Mouse (Mus musculus) lung, postnatal 0 days (tissue): ENCODE measurements around the gene Dnajc12. TPM values are rescaled to one million over a fixed set of nuclear protein-coding genes. Genes with fewer than 3 reads are reported as not detected.
A peak's percentile ranks its signal among the peaks of the same experiment; 100 is the strongest.
"Not testable (repeated sequence)": the region's sequence is repeated elsewhere in the genome, so short reads cannot be mapped to it uniquely, and the experiment has no call there.

ENCODE experiments used
- ATAC-seq: fragments of 200-750 bp; cut with Nextera tagmentation; 2 replicates; pipeline ENCODE4 v1.8.0; 2017; ENCODE audit warnings: moderate library complexity
- DNase-seq: peaks from one replicate; pipeline ENCODE4 v3.0.0-alpha.2; 2016; ENCODE audit warnings: low spot score
- H3K27ac ChIP-seq: fragments of 300-500 bp; sonication (generic); 2 replicates; pipeline ENCODE4 v1.5.1; 2014; ENCODE audit warnings: antibody characterized with exemption, mild to moderate bottlenecking, low read length, mixed read lengths
- H3K27me3 ChIP-seq: fragments of 300-500 bp; sonication (generic); replicated peaks from 2 replicates; pipeline ENCODE4 v1.6.1; 2014; ENCODE audit warnings: low read length, mixed read lengths; ENCODE audit not compliant: insufficient read depth
- H3K36me3 ChIP-seq: fragments of 300-500 bp; sonication (generic); 2 replicates; pipeline ENCODE4 v1.6.1; 2014; ENCODE audit warnings: low read length, mixed read lengths; ENCODE audit not compliant: insufficient read depth
- H3K4me1 ChIP-seq: fragments of 300-500 bp; sonication (generic); 2 replicates; pipeline ENCODE4 v1.6.1; 2014; ENCODE audit warnings: antibody characterized with exemption, low read depth, low read length, mixed read lengths; ENCODE audit not compliant: insufficient read depth
- H3K4me2 ChIP-seq: fragments of 300-500 bp; sonication (generic); replicated peaks from 2 replicates; pipeline ENCODE4 v1.6.1; 2014; ENCODE audit warnings: low read depth, mild to moderate bottlenecking, low read length, moderate library complexity, mixed read lengths
- H3K4me3 ChIP-seq: fragments of 300-500 bp; sonication (generic); 2 replicates; pipeline ENCODE4 v1.5.1; 2014; ENCODE audit warnings: low read depth, low read length
- H3K9ac ChIP-seq: fragments of 300-500 bp; sonication (generic); replicated peaks from 2 replicates; pipeline ENCODE4 v1.6.1; 2014; ENCODE audit warnings: low read depth, mild to moderate bottlenecking
- H3K9me3 ChIP-seq: fragments of 300-500 bp; sonication (generic); 2 replicates; pipeline ENCODE4 v1.6.1; 2016; ENCODE audit warnings: low read length, mixed read lengths
- CTCF ChIP-seq: IDR thresholded peaks from 2 replicates; pipeline ENCODE4 v1.5.1; 2016; ENCODE audit warnings: antibody characterized with exemption, mild to moderate bottlenecking
- EP300 ChIP-seq: IDR thresholded peaks from 2 replicates; pipeline ENCODE4 v1.6.1; 2016; ENCODE audit warnings: antibody characterized with exemption, mild to moderate bottlenecking, control low read depth
- WGBS: fragments of 180-500 bp; shearing (Covaris S2); extraction: QIAGEN DNeasy Blood & Tissue Kit; methylation state at CpG from one replicate; pipeline ENCODE4 v1.1.7; 2014; 5-methylcytosine and 5-hydroxymethylcytosine counted together
- polyA plus RNA-seq: library from polyadenylated mRNA; unstranded; fragments of >200 nt; fragmentation: Nextera tagmentation; extraction: Ambion mirVana; gene quantifications from 2 replicates; pipeline ENCODE4 v1.2.1, GENCODE M21; 2015

Gene Dnajc12
- polyA plus RNA-seq, 1 experiment from 2014 or later = 18.4 TPM

DNA sequence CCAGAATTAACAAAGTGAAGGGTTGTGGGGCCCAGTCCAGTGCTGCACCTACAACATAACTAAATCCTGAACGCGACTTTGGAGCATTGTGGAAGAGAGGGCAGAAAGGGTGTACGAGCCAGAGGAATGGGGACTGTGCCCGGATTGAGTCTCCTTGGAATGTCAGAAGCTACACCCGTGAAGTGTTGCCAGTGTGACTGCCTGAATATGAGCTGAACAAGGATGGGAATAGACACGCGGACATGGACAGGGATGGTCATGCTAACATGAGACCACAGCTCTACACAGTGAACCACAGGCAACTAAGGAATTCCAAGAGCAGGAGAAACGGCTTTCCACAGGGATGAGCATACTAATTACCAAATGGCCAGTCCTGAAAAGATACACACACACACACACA is 49.9 kb downstream of the Dnajc12 start:
- WGBS = 87% methylated on average over 8 of the region's 8 CpGs

DNA sequence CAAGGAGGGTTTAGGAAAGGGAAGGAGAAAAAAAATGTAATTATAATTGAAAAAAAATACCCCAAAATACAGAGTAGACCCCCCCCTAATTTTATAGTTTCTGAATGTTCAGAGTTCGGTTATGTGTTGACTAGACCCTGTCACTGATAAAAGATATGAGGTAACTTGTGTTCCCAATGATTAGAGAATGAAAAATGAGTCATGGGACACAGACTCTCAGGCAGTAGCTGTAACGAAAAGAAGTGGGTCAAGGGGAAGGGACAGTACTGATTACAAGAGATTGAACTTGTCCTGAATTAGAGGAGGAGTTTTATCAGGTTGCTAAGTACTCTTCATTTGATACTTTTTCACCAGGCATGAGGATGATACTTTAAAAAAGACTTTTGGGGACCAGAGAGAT is 50.6 kb downstream of the Dnajc12 start:
- DNase-seq = no peak
- Histone ChIP-seq H3K36me3 (no peaks in the 10 kb centered on the region), H3K9me3 (no peaks in the 10 kb centered on the region), H3K4me1 (no peaks in the 10 kb centered on the region; the same call in 1 of the 2 replicates), H3K27me3 (no peaks in the 10 kb centered on the region), H3K9ac (no peak overlapping the region), H3K27ac (no peak overlapping the region), H3K4me2 (no peak overlapping the region), H3K4me3 (no peak overlapping the region)
- TF ChIP-seq CTCF = no peak
- TF ChIP-seq EP300 = no peak
- 46% methylated on average over 2 of the region's 2 CpGs for WGBS
- no peak for ATAC-seq

More for the DNA sequence above, 49.9 kb downstream of the Dnajc12 start:
- H3K27me3 ChIP-seq = no peaks in the 10 kb centered on the region
- H3K9ac ChIP-seq = no peak overlapping the region
- no peak overlapping the region for H3K27ac ChIP-seq
- ATAC-seq = no peak
- no peak overlapping the region for H3K4me3 ChIP-seq
- H3K36me3 ChIP-seq = no peaks in the 10 kb centered on the region
- no peak for DNase-seq
- H3K4me1 ChIP-seq = no peaks in the 10 kb centered on the region; the same call in 1 of the 2 replicates
- TF ChIP-seq CTCF = no peak
- no peak for TF ChIP-seq EP300
- no peak overlapping the region for H3K4me2 ChIP-seq
- no peaks in the 10 kb centered on the region for H3K9me3 ChIP-seq

DNA sequence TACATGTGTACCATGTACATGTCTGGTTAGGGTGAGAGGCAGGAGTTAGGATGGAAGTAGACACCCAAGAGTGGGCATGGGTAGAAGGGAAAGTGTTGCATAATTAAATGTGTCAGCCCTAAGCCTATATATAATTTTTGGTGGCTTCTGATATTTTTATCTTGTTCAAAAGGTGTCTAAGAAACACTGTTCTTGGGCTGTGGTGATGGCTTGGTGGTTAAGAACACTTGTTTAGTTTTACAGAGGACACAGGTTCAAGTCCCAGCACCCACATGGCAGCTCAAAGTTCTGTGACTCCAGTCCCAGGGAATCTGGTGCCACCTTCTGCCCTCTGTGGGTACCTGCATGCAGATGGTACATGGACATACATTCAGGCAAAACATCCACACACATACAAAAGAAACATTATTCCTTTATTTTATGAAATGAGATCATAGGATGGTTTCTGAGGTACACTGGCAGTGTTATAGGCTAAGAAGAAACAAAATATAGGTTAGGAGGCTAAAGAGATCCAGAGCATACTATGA is 56.6 kb downstream of the Dnajc12 start:
- Histone ChIP-seq H3K9ac (no peak overlapping the region), H3K27me3 (no peaks in the 10 kb centered on the region), H3K4me1 (no peaks in the 10 kb centered on the region), H3K9me3 (no peaks in the 10 kb centered on the region), H3K27ac (no peak overlapping the region), H3K4me3 (no peak overlapping the region), H3K36me3 (no peaks in the 10 kb centered on the region), H3K4me2 (no peak overlapping the region)
- ATAC-seq (no peak), DNase-seq (no peak)
- TF ChIP-seq EP300 (no peak), CTCF (0 out of 2 replicates have a peak, but pooled peaks have one; percentile 10)

DNA sequence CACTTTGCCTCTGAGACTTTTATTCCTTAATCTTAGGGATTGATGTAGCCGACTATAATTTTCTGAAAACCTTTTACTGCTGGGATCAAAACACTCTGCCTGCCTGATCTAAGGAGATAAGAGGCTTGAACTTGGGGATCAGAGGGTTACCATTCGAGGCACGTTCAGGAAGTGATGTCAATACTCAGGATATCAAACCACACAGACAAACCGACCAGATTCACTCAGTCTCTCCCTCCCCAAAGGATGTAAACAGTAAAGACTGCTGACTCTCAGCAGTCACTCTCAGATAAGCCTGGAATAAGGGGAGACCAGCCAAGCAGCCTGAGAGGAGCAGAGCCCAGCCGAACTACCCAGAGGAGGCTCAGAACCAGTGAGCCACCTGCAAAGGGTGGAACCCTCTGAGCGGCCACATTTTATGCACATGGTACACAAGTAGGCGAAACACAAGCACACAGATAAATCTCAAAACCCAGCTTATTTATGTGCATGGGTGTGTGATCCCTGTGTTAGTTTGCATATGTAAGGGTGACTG is 57.5 kb downstream of the Dnajc12 start:
- H3K4me3 ChIP-seq = no peak overlapping the region
- H3K27me3 ChIP-seq = no peaks in the 10 kb centered on the region
- no peak overlapping the region for H3K9ac ChIP-seq
- no peak overlapping the region for H3K4me2 ChIP-seq
- no peak for ATAC-seq
- H3K9me3 ChIP-seq = no peaks in the 10 kb centered on the region
- no peaks in the 10 kb centered on the region for H3K4me1 ChIP-seq
- 47% methylated on average over 7 of the region's 7 CpGs for WGBS
- H3K27ac ChIP-seq = no peak overlapping the region
- DNase-seq = no peak
- TF ChIP-seq CTCF = no peak
- no peak for TF ChIP-seq EP300
- H3K36me3 ChIP-seq = no peaks in the 10 kb centered on the region

DNA sequence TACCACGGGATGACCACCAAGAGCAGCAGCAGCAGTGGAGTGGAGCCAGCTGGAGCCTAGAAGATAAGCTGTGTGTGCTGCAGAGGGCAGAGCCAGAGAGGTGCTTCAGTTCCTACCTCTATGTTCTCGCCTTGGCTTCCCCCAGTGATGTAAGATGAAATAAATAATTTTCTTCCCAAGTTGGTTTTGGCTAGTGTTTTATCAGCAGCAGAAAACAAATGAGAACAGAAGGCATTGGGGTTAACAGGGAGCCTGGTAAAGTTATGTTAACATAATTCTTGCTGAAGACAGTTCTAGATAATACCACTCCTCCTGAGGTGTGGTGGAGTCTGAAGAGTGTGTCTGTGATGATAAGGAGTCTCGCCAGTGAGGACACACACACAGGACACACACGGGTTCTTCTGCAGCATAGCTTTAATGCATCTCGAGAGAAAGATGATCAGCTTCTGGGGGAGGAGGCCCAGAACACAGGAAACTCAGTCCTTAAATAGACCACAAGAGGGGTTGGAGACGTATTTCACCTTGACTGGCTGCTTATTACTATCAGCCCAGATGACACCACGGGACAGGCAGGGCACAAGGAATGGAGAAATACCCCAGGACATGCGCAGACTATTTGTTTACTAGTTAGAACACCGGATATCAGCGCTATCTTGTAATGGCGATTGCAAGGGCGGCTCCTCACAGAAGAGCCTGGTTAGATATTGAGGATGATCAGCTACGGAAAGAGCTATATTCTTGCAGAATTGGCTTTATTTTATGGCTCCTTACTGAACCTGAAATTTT is 62.6 kb downstream of the Dnajc12 start:
- H3K9me3 ChIP-seq, H3K4me3 ChIP-seq, H3K4me1 ChIP-seq, H3K9ac ChIP-seq, H3K27me3 ChIP-seq, H3K36me3 ChIP-seq, DNase-seq, H3K27ac ChIP-seq, ATAC-seq, H3K4me2 ChIP-seq: not testable (repeated sequence)
- 71% methylated on average over 13 of the region's 13 CpGs for WGBS

DNA sequence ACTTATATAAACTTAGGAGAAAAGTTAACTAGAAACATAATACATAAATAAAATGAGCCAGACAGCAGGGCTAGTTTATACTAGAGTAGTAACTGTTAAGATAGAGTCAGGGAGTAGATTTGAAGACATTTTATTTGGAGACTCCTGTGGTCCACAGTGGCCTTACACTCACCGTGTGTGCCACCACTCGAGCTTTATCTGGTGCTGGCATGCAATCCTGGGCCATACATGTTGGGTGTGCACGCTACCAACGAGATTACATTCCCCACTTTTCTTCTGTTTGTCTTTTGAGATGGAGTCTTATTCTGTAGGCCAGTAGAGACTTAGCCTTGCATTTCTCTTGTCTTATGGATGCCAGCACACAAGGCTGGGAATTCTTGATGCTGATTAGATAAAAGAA is 71.7 kb downstream of the Dnajc12 start:
- DNase-seq = no peak
- H3K27me3 ChIP-seq = no peaks in the 10 kb centered on the region
- no peaks in the 10 kb centered on the region for H3K4me1 ChIP-seq
- TF ChIP-seq EP300 = no peak
- no peak for TF ChIP-seq CTCF
- no peak overlapping the region for H3K9ac ChIP-seq
- WGBS = 76% methylated on average over 4 of the region's 4 CpGs
- no peaks in the 10 kb centered on the region for H3K36me3 ChIP-seq
- no peaks in the 10 kb centered on the region for H3K9me3 ChIP-seq
- no peak overlapping the region for H3K27ac ChIP-seq
- H3K4me2 ChIP-seq = no peak overlapping the region
- ATAC-seq = no peak
- no peak overlapping the region for H3K4me3 ChIP-seq
